Mouse (Mus musculus) cerebellum, adult 8-10 months (tissue): ENCODE results near the gene Jmjd7.

Experiments
- DNase-seq: peaks from one replicate; pipeline ENCODE4 v3.0.0; 2022

The Jmjd7 gene

DNA sequence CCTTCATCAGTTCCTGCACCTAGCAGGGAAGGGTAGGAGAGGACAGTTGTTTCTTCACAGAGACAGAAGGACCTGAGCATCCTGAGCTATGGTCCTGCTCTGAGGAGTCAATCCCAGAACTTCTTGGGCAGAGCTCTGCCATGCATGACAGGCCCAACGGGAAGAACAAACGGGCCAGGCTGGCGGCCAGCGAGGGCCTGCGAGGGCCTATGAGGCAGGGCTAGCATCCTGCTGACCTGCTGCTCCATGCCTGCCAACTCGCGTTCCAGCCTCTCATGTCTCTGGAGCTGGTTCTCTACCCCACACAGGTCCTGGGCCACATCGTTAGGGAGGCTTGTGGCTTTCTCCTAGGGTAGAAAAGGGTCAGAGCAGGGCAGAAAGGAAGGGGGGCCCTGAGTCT is 35.0 kb downstream of the Jmjd7 start:
- DNase-seq, result no peak

DNA sequence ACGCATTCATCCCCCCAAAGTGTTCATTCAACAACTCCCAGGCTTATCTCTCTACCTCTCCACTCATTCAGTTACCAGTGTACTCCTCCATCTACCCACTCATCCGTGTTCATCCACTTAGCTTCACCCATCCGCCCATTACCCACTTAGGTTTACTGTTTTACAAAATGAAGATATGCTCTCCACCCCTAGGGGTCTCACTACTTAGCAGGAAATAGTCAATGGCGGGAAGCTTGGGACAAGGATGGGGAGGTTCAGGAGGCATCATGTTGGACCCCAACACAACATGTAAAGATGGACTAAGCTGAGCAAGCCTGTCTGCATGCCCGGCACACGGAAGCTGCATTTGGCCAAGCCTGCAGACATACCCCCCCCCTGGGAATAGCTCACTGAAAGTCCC is 37.4 kb downstream of the Jmjd7 start:
- DNase-seq, result no peak

DNA sequence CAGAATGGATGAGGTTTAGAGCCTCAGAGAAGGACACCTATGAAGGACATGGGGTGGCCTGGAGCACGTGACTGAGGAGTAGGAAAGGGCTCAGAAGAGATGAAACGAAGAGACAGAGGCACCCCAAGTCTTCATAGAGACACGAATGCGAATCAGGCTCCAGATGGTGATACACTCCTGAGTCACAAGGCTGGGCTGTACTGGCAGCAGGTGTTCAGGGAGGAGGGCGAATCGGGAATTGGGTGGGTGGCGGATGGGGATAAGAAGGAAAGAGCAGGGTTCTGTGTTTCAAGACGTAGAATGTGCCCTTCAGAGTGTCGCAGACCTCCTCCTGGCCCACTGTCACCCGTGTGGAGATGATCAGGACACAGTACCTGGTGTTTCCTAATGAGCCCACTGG is 38.0 kb downstream of the Jmjd7 start:
- DNase-seq, result no peak

DNA sequence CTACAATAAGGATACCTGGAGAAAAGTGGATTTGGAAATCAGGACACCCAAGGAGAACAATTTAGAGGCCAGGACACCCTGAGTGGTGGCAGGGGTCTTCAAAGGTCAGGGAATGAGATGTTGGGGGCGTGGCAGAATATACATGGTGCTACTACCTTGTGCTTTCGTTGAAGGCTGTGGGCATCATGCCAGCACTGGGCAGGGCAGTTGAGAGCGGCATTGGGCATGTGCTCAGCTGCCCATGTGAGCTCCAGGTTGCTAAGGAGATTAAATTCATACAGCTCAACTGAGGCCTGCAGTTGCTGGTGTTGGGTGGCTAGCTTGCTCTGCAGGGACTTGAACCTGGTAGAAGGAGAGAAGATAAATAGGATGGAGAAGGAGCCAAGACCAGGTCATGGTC is 38.9 kb downstream of the Jmjd7 start:
- DNase-seq, result no peak

DNA sequence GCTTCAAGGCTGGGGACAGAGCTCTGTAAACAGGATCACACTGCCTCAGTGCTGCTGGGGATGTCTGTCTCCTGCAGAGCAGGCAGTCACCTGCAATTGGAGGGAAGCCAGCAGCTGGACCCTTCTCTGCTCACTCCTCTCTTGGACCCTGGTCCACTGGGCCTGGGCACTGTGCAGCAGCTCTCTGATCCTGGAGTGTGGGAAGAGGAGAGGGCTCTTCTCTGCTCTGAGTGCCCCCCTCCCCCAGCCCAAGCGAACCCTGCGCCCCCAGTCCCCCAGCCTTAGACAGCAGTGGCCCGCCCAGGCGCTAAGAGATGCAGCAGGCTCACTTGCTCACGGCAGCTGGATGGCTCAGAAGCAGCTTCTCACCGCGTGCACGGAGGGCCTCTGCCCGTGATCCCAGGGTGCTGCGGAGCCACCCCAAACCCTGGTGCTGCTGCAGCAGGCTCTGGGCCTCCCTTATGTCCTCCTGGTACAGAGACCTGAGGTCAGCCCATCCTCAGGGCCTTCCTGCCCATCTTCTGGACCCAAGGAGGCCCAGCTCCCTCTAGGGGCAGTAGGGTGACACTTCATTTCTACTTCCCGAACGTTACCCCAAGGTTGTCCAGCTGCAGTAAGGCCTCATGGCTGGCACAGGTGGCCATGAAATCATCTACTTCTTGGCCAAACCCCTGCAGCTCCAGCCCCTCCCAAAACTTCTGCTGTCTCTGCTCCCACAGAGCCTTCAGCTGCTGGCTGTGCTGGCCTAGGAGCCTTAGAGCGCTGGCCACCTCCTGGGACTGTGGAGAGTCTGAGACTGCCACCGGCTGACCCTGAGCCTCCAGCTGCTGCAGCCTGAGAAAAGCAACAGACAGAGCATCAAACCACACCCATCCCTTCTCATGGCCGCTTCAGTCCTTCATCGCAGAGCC is 41.5 kb downstream of the Jmjd7 start:
- peak; percentile 25 for DNase-seq

DNA sequence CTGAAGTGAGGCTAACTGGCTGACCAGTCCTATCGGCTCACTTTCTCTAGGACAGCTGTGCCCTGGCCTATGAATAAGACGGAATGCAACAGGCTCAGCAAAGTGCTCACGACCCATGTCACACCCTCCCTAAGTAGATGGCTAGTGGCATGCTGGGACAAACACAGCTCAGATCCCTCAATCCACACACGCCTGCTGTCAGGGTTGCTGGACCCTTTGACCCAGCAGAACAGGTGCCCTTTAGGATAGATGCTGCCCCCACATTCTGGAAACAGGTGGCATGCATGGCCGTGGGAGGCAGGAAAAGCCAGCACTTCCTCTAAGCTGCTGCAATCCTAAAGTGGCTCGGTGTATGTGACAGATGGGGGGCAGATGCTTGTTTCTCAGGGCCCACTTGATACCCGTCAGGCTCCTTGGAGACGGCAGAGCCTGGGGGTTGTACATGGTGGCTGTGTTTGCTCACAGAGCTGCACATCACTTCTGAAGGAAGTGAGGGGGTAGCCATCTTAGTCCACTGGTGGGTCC is 42.2 kb downstream of the Jmjd7 start:
- no peak for DNase-seq

DNA sequence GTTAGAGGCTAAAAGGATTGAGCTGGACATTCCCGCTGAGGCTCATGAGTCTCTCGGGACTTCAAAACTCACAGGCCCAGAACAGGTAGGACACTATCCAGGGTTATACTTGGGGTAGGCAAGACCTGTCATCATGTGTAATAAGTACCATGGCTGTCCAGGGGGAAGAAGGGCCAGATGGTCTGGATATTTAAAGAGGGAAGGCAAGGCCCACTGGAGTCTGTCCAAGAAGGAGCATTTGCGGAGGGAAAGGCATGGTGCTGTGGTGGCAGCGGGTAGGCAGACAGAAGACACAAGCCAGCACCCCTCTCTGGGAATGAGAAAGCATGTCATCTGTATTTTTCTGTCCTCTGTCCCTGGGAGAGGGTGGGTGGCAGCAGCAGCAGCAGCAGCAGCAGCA is 46.8 kb downstream of the Jmjd7 start:
- DNase-seq, result no peak

DNA sequence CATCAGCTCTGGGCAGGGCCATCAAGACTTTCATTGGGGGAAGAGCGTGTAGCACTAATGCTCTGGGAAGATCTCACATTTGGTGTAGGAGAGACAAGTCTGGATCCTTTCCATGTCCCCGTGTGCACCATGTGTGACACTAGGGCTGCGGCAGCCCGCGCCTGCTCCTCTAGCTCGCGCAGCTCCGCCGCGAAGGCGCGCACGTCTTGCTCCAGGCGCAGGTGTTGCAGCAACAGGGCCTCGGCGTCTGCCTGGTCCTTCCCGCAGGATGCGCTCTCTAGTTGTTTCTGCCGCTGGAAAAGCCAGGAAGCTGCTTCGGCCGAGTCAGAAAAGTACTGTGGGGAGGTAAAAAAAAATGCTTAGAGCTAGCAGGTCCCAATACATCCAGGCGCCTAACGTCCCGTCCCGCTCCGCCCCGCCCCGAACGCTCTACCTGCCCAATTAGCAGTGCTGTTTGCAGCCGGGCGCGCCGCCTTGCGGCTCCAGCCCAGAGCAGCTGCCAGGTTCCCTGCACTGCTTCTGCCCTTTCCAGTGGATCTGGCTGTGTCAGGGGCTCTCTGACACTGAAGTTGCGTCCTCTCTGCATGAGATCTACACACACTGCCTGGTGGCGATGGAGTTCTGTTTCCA is 48.9 kb downstream of the Jmjd7 start:
- DNase-seq, result peak; percentile 62
